Mouse (Mus musculus): ENCODE measurements around the gene Vmn1r168.
"Not testable (repeated sequence)": the region's sequence is repeated elsewhere in the genome, so short reads cannot be mapped to it uniquely, and the experiment has no call there.

GRCm38 (mm10) chr7:23539432-23539831 lies at the start of gene Vmn1r168:
- not testable (repeated sequence) for TF ChIP-seq CTCF, POLR2A (IDR thresholded peaks at IDR 0.05; ENCODE audit: extremely low read depth, insufficient read depth, low read length)
